Mouse (Mus musculus) E14TG2a.4 (cell line): ENCODE measurements around the gene Pcsk5.

Experiments
- CTCF ChIP-seq: conservative IDR thresholded peaks from 2 replicates; pipeline ENCODE4 v1.5.1; 2014; ENCODE audit warnings: low read length
- NANOG ChIP-seq: IDR thresholded peaks from 2 replicates; pipeline ENCODE4 v1.6.1; 2014; ENCODE audit warnings: borderline replicate concordance, low read length, mixed read lengths

DNA sequence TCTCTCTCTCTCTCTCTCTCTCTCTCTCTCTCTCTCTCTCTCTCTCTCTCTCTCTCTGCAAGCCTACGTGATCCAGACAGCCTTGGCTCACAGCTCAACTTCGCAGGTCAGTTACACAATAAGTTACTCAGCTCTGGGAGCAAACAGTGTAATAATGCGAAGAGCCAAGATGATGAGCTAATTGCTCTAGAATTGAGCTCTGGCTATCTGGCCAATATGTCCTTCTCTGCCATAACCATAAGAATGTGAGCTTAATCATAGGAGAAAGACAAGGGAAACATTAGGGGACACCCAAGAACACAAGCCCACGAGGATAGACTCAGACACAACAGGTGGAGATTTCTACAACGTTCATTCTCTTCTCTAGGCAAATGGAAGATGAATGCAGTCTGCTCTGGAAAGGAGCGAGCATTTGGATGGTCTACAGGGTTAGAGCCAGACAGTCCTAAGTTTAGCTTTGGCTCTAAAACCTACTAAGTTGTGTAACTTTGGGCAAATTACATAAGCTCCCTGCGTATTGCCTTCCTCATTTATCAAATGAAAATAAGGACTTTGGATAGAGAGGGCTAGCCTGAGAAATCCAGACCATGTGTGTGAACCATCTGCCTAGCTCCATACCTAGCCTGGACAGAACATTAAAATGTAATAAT lies 338.7 kb downstream of the Pcsk5 start:
- TF ChIP-seq CTCF (no peak), NANOG (no peak)
